Mouse (Mus musculus): ENCODE measurements around the gene Tmprss12.
"Not testable (repeated sequence)": the region's sequence is repeated elsewhere in the genome, so short reads cannot be mapped to it uniquely, and the experiment has no call there.

Gene Tmprss12

GRCm38 (mm10) chr15:100280626-100281025, at the start of gene Tmprss12:
Tmprss12 (plus strand) TSS chr15:100280837.
- no peak for DNase-seq (ENCODE audit: low spot score)

GRCm38 (mm10) chr15:100231616-100232525, 48.8 kb upstream of the Tmprss12 start:
- no peak for DNase-seq (ENCODE audit: low spot score)

- no peak for DNase-seq (ENCODE audit: low spot score)
Observed at GRCm38 (mm10) chr15:100235208-100235965, 45.2 kb upstream of the Tmprss12 start.

- no peak for DNase-seq (ENCODE audit: low spot score)
Observed at GRCm38 (mm10) chr15:100236952-100237351, 43.7 kb upstream of the Tmprss12 start.

GRCm38 (mm10) chr15:100241780-100242179, 38.9 kb upstream of the Tmprss12 start:
- no peak for DNase-seq (ENCODE audit: low spot score)

- no peak for DNase-seq (ENCODE audit: low spot score)
Observed at GRCm38 (mm10) chr15:100245951-100246350, 34.7 kb upstream of the Tmprss12 start.

DNA sequence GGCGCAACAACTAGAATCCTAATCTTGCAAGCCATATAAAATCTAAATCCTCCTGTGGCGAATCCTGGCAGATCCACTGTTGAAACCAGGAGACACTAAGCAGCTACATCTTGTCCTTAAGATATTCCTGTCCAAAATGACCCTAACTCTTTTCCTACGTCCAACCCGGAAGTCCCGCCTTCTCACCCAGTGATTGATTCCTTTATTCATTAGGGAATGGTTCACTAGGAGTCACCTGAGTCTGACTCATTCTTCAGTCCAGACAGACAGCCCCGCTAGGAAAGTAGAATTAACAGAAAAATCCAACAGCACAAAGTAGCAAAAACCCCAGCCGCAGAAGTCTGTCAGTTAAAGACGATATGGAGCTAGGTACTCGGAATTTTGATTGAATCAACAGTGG, 33.3 kb upstream of the Tmprss12 start:
- no peak for DNase-seq (ENCODE audit: low spot score)

DNA sequence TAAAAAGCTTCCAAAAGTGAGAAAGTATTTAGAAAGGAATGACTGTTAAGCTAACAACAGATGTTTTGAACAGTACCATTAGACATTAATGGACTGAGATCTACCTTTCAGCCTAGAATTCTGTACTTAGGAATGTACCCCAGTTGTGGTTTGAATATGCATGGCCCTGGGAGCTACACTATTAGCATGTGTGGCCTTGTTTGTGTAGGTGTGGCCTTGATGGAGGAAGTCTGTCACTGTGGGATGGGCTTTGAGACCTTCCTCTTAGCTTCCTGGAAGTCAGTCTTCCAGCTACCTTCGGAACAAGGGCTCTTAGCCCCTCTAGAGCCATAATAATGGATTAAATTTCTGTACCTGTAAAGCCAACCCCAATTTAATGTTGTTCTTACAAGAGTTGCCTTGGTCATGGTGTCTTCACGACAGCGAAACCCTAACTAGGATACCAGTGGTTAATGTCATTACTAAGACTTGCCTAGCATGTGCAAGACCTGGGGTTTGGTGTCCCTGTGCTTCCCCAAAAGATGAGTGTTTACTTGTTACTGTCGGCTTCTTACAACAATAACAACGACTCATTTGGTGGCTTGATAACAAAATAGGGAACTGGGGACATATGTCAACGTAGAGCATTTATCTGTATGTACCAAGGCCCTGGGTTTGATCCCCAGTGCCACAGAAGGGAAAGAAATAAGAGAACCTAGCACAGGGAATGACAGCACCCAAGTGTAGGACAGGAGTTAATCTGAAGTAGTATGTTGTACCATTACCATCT, 31.8 kb upstream of the Tmprss12 start:
- no peak for DNase-seq (ENCODE audit: low spot score)

GRCm38 (mm10) chr15:100251153-100251780, 29.4 kb upstream of the Tmprss12 start:
- DNase-seq (ENCODE audit: low spot score), result no peak

- no peak for DNase-seq (ENCODE audit: low spot score)
Observed at GRCm38 (mm10) chr15:100256386-100256785, 24.3 kb upstream of the Tmprss12 start.

DNA sequence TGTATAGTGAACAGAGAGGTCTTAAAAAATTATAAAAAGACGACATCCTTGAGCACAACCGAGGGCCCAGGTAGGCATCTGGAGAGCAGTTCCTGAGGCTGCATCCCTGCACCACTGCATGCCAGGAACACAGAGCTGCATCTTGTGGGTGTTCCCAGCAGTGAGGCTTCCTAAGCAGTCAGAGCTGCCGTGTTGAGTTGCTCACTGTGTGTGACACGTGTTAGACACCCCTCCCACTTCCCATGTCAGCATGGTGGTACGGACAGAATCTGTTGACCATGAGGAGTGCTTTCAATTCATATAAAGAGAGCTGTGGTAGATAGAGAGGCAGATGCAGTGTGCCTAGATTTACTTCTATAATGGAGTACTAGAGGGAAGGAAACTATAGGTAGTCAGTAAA, 23.3 kb upstream of the Tmprss12 start:
- DNase-seq (ENCODE audit: low spot score), result no peak

- DNase-seq (ENCODE audit: low spot score), result no peak
Observed at GRCm38 (mm10) chr15:100258646-100259425, 21.8 kb upstream of the Tmprss12 start.

- not testable (repeated sequence) for DNase-seq (ENCODE audit: low spot score)
Observed at GRCm38 (mm10) chr15:100260351-100260750, 20.3 kb upstream of the Tmprss12 start.

DNA sequence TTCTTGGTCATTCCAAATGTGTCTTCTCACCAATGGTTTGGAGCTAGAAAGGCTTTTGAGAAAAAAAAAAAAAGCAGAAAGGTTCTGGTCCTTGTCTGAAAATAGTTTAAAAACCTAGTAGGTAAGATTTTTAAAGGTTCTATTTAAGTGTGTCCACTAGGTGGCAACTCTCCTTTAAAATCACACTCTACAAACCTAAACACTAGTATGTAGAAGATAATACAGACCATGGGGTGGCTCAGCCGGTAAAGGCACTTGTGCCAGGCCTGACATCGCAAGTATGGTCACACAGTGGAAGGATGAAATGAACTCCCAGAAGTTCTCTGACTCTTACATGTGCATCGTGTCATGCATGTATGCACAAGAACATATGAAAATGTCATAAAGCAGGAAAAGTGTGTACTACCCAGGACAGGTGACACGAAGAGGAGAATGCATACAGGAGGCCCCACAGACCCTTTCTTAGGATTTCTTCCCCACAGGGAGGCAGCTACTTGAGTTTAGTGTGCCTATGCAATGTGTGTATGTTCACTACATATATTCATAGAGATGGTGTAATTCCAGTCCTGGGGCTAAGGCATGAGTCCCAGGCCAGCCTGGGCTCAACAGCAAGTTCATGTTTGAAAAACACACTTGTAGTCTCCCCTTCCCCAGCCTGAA, 17.3 kb upstream of the Tmprss12 start:
- DNase-seq (ENCODE audit: low spot score), result peak; percentile 20

DNA sequence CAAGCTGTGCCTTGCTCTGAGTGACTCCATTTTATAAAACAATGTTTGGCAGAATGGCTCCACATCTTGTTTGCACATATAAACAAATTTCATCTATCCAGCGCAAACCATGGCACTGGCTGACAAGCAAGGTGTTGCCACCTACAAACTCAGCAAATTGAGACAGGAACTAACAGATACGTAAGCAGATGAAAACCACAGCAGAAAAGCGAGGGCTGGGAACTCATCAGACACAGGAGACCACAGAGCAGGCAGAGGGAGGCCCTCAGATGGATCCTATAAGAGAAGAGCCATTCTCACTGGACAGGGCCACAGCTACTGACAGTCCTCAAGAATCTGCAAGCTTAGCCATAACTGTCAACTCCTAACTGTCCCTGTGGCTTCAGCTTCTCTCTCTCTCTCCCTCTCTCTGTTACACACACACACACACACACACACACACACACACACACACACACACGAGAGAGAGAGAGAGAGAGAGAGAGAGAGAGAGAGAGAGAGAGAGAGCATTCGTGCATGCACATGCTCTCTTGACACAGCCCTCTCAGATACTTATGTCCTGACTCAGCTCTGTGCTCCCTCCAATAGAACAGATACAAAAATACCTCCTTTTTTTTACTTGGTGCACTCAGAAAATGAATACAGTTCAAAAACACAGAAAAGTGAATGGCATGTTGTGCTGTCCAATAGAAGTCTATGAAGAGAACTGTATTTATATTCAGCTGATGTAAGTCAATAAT, 14.9 kb upstream of the Tmprss12 start:
- no peak for DNase-seq (ENCODE audit: low spot score)

DNA sequence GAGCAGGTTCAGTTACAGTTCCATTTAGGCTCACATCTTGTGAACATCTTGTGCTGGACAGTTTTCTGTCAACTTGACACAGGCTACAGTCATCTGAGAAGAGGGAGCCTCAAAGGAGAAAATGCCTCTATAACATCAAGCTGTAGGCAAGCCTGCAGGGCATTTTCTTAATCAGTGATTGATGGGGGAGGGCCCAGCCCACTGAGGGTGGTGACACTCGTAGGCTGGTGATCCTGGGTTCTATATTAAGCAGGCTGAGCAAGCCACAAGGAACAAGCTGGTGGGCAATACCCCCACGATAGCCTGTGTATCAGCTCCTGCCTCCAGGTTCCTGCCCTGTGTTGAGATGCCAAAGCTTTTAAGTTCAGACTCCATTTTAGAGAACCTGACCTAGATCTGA, 11.7 kb upstream of the Tmprss12 start:
- DNase-seq (ENCODE audit: low spot score), result no peak

DNA sequence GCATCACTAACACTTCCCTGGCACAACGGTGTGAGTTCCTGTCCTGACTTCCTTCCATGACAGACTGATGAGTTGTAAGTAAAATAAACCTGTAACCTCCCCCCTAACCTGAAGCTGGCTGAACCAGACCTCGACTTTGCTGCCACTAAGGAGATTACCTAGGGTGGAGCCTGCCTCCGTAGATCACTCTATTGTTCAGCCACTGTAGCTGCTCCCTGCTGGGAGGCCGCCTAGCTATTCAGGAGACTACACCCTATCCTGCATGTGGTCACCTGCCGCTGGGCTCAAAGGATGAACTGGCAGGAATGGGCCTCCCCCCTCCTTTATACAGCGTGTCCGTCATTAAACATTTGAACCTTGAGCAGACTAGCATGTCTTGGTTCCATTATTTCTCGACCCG, 10.9 kb upstream of the Tmprss12 start:
- DNase-seq (ENCODE audit: low spot score), result no peak

DNA sequence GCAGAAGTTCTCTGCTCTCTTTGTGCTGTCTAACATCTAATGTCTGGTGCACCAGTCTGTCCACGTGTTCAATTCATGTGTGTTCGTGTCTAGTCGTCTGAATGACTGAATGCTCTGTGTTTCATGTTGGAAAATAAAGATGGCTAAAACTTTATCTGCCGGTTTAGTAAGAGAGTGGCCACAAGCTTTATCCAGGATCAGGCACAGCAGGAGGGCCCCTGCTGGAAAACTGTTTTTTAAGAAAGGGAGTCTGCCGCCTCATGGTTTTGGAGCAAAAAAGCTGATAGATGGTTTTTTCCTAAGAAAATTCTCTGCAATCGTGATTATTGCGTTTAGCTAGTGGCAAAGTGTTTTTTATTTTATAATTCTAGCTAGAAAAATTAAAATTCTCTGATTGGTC, 10.0 kb upstream of the Tmprss12 start:
- DNase-seq (ENCODE audit: low spot score), result not testable (repeated sequence)

GRCm38 (mm10) chr15:100271411-100271810, 9.2 kb upstream of the Tmprss12 start:
- DNase-seq (ENCODE audit: low spot score), result no peak

Data from layer of hippocampus, adult 11-12 months (tissue).